Mouse (Mus musculus): ENCODE data around the gene Dgka. TPM values are rescaled to one million over a fixed set of nuclear protein-coding genes. Genes with fewer than 3 reads are reported as not detected.

The Dgka gene
- 26.3 and 33.2 TPM in 2 replicates for polyA plus RNA-seq (2012; rRNA removed; ENCODE audit: low replicate concordance)

DNA sequence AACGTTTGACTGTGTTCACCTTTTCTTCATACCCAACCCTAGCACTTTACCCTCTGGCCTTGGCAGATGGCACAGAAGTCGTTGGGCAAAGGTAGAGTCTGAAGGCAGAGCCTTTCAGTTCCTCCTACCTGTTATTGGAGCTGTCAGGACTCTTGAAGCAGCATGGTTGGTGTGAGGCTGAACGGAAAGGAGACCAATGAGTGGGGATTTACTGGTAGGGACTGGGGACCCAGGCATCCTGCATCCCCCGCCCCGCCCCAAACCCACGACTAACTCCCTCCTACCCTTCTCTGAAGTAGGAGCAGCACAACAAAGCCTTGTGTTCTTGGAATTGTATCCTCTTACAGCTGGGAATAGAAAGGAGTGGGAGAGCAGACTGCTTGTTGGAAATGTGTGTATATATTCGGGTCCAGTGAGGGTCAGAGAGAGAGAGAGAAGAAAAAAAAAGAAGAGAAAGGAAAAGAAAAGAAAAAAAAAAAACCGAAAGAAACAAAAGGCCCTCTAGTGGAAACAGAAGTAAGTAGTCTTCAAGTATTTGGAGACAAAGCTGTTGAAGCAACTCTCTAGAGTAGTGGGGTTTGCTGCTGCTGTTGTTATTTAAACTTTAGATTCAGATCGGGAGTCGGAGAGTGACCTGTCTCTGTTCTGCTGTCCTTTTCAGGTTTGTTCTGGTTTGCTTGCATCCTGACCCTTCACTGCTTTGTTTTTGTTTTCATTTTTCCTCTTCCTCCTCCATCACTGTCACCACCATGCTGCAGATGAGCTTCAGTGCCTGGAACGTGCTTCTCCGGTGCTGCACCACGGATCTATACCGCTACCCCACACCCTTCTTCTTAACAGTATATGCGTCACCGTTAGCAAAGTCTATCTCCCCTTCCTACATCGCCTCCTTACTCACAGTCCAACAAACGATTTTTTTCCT, at the start of gene Dgka:
Gene Dgka, minus strand, starts transcription at position 176 of the 922 bp plus-strand sequence.

DNA sequence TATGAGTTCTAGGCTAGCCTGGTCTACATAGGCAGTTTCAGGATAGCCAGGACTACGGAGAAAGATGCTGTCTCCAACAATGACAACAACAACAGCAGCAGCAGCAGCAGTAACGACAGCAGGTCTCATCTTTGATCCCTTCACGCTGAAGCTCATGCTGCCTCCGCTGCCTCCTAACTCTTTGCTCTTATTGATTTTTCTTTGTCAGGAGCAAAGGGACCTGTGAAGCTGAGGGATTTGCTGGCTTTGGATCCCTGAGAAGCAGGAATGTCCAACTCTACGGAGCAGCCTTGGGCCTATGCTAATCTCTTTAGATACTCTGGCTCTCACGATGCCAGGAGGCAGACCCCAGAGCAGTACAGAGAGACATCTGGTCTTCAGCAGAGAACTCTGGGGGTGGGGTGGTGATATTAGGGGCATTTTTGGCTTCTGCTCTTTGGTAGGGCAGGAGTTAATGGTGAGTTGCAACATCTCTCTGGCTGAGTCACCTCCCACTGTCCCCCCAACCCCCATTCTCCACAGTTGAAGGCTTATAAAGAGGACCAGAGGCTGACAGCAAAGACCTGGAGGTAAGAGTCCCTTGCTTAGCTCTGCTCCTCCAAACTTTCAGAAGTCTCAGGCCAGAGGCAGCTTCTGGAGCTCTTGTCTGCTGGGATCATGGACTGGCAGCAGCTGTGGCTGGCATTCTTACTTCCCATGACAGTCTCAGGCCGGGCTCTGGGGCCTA, 45.9 kb upstream of the Dgka start, which contains the start of gene Mmp19:
Gene Mmp19, plus strand, starts transcription at position 513 of the 727 bp plus-strand sequence.

DNA sequence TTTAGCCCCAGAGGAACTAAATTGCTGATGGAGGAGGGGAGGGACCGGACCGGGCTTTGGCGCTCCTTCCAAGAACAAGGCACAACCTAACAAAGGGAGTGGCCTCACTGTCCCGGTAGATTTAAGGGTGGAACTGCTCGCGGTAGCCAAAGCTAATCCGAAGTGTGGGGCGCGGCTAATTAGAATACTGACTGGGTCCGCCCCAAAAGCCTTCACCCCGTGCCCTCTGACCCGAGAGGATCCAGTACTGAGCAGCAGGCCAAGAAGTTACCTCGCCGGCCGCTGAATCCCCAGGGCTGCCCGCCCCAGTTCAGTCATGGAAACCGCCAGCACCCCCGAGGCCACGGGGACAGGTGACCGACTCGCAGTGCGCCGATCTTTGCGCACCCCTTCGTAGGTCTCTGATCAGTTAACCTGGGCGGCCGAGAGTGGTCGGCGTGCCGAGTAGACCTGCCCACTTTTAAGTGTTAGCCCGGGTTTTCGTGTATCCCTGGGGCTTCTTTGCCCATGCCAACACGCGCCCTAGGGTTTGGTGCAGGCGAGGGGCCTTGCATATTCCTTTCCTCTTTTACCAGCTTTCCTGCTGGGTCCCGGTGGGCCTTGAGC, 3.1 kb upstream of the Dgka start, which contains the start of gene Pym1:
Gene Pym1, plus strand, starts transcription at position 244 of the 606 bp plus-strand sequence.

DNA sequence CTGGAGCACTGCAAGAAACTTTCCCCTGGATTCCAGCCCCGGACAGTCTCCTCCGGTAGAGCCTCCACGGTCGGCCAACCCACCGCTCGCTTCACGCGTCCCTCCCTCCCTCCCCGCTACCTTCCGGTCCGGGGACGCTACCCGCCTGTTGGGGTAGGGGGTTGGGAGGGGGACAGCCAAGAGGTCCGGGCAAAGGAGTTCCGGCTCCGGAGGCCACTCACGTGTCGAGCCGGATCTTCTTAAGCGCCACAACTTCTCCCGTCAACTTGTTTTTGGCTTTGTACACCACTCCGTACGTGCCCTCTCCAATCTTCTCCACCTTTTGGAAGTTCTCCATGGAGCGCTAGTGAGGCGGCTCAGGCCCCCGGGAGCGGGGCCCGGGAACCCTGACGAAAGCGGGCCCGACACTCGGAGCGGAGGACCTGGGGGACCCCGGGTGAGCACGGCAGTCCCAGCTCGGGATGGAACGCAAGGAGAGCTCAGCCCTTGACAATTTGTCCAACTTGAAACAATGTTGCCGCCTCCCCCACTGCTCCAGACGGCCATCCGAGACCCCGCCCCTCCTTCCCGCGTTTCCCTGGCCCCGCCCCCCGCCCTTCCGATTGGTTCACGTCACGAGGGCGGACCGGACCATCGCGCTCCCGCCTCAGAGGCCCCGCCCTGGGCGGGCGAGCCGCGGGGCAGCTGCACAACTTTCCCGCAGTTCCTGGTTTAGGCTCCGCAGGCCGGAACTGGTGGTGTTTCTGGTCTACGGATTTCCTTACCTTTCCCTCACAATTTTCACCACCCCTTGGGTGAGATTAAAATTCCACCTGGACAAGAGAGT, 40.0 kb downstream of the Dgka start, which contains the start of gene Cdk2:
Gene Cdk2, minus strand, starts transcription at position 541 of the 826 bp plus-strand sequence.

DNA sequence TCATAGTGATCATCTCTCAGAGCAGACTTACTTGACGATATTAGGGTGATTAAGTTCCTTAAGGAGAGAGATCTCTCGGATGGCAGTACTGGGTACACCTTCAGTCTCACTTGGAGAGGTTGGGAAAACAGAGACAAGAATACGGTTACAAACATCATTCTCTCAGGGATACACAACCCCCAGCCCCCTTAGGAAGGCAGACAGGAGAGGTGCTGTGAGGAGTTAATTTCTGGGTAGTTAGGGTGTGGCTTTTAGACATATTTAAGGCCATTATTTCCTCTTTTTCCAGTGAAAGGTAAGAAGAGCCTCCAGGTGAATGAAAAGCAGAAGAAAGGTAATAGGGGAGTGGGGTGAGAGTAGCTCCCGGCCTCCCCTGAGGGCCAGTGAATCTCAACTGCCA, 40.8 kb downstream of the Dgka start, which contains the start of gene Pmel:
Gene Pmel, plus strand, starts transcription at position 301 of the 400 bp plus-strand sequence.

DNA sequence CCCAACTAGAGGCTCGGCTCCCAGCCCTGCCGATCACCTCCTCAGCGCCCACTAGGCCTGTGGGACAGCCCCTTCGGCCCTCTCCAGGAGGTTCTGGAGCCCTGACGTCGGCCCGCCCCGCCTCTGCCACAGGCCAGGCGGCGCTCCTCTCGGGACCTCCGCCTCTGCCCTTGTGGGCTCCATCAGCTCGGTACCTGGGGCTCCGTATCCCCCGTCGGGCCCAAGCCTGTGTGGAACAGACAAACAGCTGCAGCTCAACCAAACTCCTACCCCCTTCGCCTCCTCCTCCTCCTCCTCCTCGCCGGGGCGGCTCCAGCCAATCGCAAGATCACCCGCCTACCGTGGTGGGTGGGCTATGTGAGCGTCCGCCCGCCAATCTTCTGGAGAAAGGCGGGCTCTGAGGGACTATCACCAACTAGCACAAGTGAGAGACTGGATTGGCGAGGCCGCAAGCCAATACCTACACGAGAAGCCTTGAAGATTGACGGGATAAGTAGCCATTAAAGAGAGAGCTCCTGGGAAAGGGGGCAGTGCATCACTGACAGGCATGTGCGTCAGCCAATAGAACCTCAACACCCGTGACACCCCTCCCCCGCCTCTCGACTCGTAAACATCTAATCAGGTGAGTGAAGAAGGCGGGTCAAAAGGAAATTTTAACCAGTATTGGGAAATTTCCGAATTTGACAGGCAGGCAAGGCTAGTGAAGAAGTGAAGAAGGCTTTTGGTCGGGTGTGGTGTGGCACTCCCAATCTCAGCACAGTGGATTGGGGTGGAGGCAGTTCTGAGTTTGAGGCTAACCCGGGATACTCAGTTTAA, 48.5 kb downstream of the Dgka start, which contains the start of gene Rab5b:
Gene Rab5b, minus strand, starts transcription at position 273 of the 816 bp plus-strand sequence.

DNA sequence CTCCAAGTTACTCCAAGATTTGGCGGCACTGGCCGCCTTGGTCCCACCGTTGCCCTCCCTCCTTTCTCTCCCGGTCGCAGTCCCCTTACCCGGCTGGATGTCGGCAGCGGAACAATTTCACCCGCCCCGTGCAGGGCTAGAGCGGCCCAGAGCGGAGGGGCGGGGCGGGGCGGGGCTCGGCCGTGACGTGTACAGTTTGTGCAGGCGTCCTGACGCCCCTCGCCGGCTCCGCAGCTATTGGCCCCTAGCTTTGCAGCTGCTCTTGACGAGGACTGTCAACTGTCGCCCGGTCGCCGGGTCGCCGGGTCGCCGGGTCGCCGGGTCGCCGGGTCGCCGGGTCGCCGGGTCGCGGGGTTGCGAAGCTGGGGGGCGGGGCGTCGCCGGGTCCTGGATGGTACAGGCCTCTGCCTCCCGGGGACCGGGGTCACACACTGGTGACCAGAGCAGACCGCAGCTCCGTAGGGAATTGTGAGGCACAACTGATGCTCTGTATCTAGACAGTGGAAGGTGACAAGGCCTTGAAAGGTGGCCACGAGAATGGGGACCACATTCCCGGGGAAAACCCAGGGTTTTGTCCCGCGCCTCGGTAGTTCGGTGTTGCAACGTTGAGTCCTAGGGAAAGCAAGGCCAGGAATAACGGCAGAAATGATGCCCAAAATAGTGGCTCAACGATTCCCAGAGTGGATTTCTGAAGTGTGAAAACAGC, 70.7 kb downstream of the Dgka start, which contains the start of gene Suox:
Gene Suox, minus strand, starts transcription at position 311 of the 706 bp plus-strand sequence.

Other genes starting within 250 kb of the Dgka start
- 7.8 and 14.7 TPM in 2 replicates for gene Myl6b, start 246.2 kb downstream of the Dgka start, polyA plus RNA-seq (2012; rRNA removed; ENCODE audit: low replicate concordance)
- gene Esyt1, start 219.0 kb downstream of the Dgka start, polyA plus RNA-seq (2012; rRNA removed; ENCODE audit: low replicate concordance), result 154 and 249 TPM in 2 replicates
- gene Zc3h10, start 197.1 kb downstream of the Dgka start, polyA plus RNA-seq (2012; rRNA removed; ENCODE audit: low replicate concordance), result 8.9 and 14.0 TPM in 2 replicates
- gene Rpl41, start 195.6 kb downstream of the Dgka start, polyA plus RNA-seq (2012; rRNA removed; ENCODE audit: low replicate concordance), result 1,421 and 2,770 TPM in 2 replicates
- gene Pa2g4, start 178.9 kb downstream of the Dgka start, polyA plus RNA-seq (2012; rRNA removed; ENCODE audit: low replicate concordance), result 20.3 and 36.9 TPM in 2 replicates
- gene Erbb3, start 155.2 kb downstream of the Dgka start, polyA plus RNA-seq (2012; rRNA removed; ENCODE audit: low replicate concordance), result 1.4 and 11.3 TPM in 2 replicates
- 414 and 1,367 TPM in 2 replicates for gene Rps26, start 118.1 kb downstream of the Dgka start, polyA plus RNA-seq (2012; rRNA removed; ENCODE audit: low replicate concordance)
- 0.50 and 4.4 TPM in 2 replicates for gene Ikzf4, start 98.9 kb downstream of the Dgka start, polyA plus RNA-seq (2012; rRNA removed; ENCODE audit: low replicate concordance)
- 19.1 and 20.1 TPM in 2 replicates for gene Suox, start 70.8 kb downstream of the Dgka start, polyA plus RNA-seq (2012; rRNA removed; ENCODE audit: low replicate concordance)
- 105 and 117 TPM in 2 replicates for gene Rab5b, start 48.6 kb downstream of the Dgka start, polyA plus RNA-seq (2012; rRNA removed; ENCODE audit: low replicate concordance)
- gene Pmel, start 40.7 kb downstream of the Dgka start, polyA plus RNA-seq (2012; rRNA removed; ENCODE audit: low replicate concordance), result 1.7 and 1.8 TPM in 2 replicates
- 28.8 and 36.7 TPM in 2 replicates for gene Cdk2, start 39.8 kb downstream of the Dgka start, polyA plus RNA-seq (2012; rRNA removed; ENCODE audit: low replicate concordance)
- 22.0 and 28.6 TPM in 2 replicates for gene Pym1, start 3.0 kb upstream of the Dgka start, polyA plus RNA-seq (2012; rRNA removed; ENCODE audit: low replicate concordance)
- gene Mmp19, start 46.1 kb upstream of the Dgka start, polyA plus RNA-seq (2012; rRNA removed; ENCODE audit: low replicate concordance), result 55.3 and 57.0 TPM in 2 replicates
- gene Dnajc14, start 59.2 kb upstream of the Dgka start, polyA plus RNA-seq (2012; rRNA removed; ENCODE audit: low replicate concordance), result 20.8 and 24.6 TPM in 2 replicates
- gene Tmem198b, start 59.5 kb upstream of the Dgka start, polyA plus RNA-seq (2012; rRNA removed; ENCODE audit: low replicate concordance), result 32.5 and 77.6 TPM in 2 replicates
- gene Sarnp, start 72.5 kb upstream of the Dgka start, polyA plus RNA-seq (2012; rRNA removed; ENCODE audit: low replicate concordance), result 6.4 and 8.4 TPM in 2 replicates
- 62.6 and 75.6 TPM in 2 replicates for gene Ormdl2, start 76.8 kb upstream of the Dgka start, polyA plus RNA-seq (2012; rRNA removed; ENCODE audit: low replicate concordance)
- 3.2 and 15.4 TPM in 2 replicates for gene Gdf11, start 146.9 kb upstream of the Dgka start, polyA plus RNA-seq (2012; rRNA removed; ENCODE audit: low replicate concordance)
- 121 and 308 TPM in 2 replicates for gene Cd63, start 156.1 kb upstream of the Dgka start, polyA plus RNA-seq (2012; rRNA removed; ENCODE audit: low replicate concordance)
- gene Rdh5, start 178.0 kb upstream of the Dgka start, polyA plus RNA-seq (2012; rRNA removed; ENCODE audit: low replicate concordance), result 36.0 and 47.3 TPM in 2 replicates
- gene Bloc1s1, start 179.2 kb upstream of the Dgka start, polyA plus RNA-seq (2012; rRNA removed; ENCODE audit: low replicate concordance), result 237 and 349 TPM in 2 replicates
- gene Itga7, start 189.0 kb upstream of the Dgka start, polyA plus RNA-seq (2012; rRNA removed; ENCODE audit: low replicate concordance), result 95.0 and 265 TPM in 2 replicates
- 5.1 and 19.5 TPM in 2 replicates for gene Mettl7b, start 216.1 kb upstream of the Dgka start, polyA plus RNA-seq (2012; rRNA removed; ENCODE audit: low replicate concordance)
- gene Olfr9, start 244.6 kb upstream of the Dgka start, polyA plus RNA-seq (2012; rRNA removed; ENCODE audit: low replicate concordance), result not detected in 2 replicates

Data from subcutaneous adipose tissue, adult 2 months (tissue).